Mouse (Mus musculus): Measurements from ENCODE around the gene Cul4a. TPM values are rescaled to one million over a fixed set of nuclear protein-coding genes. Genes with fewer than 3 reads are reported as not detected.

Gene Cul4a
- total RNA-seq, 2 experiments from 2014 or later: 108 to 166 TPM

DNA sequence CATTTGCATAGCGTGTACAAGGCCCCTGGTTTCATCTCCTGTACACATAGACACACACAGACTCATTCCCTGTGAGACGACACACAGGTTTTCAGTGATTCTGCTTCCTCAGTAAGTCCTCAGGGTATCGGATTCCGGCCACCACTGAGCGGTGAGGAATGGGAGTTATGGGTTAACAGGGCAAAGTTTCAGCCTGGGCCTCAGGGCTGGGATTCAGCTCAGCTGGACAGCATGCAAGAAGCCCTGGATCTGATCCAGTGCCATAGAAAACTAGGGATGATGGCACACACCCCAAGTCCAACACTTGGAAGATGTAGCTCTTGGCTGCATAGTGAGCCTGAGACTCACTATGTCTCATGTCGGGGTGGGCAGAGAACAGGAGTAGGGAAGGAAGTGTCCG lies 74.5 kb downstream of the Cul4a start:
- peak in 1 of 2 experiments; percentile 24 for DNase-seq

DNA sequence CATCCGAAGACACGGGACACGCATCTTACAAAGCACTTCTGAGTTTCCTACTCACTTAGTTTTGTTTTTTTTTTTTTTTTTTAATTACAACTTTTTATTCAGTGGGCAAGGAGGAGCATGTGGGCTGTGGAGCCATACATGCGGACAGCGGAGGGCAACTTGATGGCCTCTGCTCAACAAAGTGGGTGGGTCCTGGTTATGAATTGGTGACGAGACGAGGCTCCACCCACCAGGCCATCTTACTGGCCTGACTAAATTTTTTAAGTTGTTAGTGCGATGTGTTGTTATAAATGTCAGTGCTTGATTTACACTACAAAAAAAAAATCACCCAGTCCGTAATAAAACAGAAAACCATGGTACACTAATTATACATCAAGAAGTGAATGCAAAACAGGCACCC lies 75.0 kb downstream of the Cul4a start:
- DNase-seq: peak in 1 of 2 experiments; percentile 62

DNA sequence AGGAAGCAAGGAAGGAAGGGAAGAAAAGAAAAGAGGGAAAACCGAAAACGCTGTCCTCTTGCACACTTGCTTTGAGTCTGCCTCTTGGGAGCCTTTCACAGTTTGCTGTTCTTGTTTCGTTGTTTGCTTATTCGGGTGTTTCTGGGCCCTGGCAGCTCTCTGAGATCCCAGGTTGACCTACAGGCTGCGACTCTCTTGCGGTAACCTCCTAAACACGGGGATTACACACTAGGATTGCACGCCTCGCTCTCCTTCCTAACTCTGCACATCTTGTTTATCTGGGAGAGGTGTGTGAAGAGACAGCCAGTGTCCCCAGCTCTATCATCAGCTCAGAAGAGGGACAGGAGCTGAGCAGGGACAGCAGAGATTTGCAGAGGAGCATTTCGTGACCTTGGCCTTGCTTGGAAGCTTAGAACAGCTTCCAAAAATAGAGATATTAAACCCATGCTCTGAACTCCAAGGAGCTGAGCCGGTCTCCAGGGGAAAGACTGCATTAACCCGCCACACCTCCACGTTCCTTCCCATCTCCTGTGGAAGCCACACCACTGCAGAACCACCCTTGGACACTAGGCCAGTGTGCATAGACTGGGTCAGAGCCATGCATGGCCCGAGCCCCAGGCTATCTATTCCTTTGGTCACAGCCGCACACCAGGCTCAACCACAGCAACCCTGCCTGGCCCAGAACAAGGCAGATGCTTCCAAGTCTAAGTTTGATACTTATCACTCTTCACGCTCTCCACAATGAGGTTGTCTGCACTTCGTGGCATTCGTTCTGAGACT lies 75.7 kb downstream of the Cul4a start:
- peak; percentile 36 to 61 for DNase-seq

DNA sequence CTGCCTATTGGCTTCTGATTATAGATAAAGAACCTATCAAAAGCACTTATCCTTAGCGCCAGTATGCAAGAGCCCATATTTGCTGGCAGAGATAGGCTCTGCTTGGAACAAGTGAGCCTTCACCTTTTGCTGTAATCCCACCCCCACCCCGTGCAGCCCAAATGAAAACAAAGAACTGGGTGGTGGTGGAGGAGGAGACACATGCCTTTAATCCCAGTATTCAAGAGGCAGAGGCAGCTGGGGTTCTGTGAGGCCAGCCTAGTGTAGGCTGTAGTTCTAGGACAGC lies 76.2 kb downstream of the Cul4a start:
- DNase-seq: no peak

DNA sequence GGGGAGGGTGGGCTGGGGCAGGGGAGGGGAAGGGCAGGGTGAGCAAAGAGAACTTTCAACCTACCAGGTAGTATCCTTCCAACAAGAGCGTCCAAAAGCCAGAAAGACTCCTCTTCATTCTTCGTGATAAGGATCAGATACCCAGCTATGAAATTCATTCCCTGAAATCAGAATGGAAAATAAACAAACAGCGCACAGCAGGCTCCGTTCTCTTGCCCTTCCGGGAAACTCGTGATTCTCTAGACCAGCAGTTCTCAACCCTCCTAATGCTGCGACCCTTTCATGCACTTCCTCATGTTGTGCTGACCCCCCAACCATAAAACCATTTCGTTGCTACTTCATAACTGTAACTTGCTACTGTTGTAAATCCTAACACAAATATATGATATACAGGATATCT lies 81.4 kb downstream of the Cul4a start:
- DNase-seq: no peak

DNA sequence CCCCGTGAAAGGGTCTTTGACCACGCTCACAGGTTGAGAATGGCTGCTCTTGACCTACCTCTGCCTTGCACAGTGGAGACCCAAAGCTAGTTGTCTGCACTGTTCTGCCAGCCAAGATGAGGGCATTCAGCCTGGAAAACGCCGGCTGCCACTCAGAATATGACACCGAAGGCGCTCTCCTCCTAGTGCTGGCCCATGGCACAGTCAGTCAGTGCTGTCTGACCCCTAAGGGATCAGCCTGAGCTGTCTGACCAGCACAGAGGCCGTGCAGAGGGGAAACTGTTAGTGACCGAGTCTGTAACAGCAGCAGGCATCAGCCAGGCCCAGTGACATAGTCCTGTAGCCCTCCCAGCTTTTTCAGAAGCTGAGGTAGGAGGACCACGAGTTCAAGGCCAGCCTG lies 81.8 kb downstream of the Cul4a start:
- no peak for DNase-seq

DNA sequence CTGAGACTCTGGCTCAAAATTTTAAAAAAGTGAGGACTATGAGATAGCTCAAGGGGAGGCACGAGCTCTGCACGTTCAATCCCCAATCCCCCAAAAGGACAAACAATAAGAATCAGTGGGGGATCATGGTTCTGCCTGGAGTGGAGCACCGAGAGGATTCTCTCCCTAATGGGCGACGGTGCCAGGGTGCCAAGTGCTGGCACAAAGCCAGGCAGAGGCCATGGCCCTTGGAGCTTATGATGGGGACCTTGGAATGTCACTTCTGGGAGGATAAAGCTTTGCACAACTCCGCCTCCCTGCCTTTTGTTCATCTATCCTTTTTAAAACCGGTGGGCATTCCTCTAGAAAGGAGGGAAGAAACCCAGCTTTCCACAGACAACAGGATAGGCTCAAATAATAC lies 82.2 kb downstream of the Cul4a start:
- peak; percentile 62 to 75 for DNase-seq

DNA sequence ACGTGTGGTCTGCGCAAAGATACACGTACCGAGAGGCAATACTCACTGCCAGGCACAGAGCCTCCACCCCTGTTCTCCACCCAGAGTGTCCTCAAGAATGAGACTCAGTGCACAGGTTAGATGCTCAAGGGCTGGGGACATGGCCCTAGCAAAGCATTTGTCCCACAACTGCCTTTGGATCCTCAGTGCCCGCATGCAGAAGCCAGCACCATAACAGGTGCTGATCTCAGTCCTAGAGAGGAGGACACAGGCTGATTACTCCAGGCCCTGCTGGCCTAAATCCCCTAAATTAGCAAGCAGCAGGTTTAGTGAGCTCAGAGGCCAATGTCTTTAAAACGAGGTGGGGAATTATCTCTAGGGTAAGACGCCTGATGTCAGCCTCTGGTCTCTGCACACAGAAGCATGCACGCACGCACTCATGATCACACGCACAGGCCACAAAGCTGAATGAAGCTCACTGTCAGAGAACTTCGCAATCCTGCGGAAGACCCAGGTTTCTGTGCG lies 82.7 kb downstream of the Cul4a start:
- DNase-seq: no peak

DNA sequence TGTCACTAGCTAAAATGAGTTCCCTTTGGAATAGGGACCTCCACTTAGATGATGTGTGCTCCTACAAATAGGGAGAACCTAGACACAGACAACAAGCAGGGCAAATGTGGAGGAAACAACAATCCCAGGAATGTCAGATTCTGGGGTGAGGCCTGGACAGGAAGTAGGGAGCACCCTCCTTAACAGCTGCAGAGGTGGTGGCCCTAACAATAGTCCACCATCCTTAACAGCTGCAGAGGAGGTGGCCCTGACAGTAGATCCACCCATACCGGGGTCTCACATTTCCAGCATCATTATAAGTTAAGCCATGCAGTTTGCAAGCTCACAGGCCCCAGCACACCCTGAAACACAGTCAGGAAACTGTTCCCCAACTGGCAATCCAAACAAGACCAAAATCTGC lies 83.4 kb downstream of the Cul4a start:
- DNase-seq: no peak

DNA sequence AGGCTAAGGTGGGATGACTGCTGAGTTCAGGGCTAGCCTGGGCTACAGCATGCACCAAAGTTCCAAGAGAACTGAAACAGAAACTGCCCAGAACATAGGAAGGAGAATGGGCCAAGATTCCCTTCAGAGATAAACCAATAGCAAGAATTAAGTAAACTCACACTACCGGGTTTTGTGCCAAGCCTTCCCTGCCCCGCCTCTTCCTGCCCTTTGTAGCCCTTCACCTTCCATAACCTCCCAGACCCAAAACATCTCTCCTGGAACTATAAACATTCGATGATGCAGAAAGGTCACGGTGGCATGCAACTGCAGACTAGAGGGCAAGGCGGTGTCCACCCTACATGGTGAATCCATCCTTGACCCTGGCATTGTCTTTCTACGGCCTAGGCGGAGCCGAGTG lies 84.8 kb downstream of the Cul4a start:
- no peak for DNase-seq

DNA sequence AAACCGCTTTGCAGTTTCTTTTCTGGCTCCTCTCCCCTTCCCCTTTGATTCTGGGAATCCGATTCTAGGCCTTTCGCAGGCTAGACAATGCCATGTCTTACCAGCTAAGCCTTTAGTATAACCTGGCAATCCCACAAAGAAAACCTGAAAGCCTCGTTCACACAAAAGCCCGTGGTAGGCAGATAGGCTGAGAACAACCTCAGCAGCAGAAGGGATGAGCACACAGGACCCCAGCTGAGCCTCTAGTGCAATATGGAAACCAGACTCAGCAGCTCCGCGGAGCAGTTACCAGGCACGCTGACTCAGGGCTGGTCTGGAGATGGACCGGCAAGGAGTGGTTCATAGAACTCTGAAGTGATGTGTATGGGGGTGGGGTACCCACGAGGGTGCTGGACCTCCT lies 89.4 kb downstream of the Cul4a start:
- no peak for DNase-seq

DNA sequence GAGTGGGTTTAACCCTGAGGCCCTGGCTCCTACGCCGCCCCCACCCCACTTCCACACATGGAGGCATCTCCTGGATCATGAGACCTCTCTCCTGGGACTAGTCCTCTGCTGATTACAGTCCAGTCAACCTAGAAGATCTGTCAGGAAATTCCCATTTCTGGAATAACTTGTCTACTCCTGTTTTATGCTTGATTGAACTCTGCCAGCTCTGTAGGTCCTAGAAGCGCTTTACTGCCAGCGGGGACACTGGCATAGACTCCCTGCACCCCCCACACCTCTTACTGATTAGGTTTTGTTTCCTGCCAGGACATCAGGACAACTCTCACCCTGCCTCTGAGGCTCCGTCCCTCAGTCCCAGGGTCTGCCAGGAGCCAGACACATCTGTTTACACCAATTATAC lies 92.1 kb downstream of the Cul4a start:
- DNase-seq: no peak

Small RNA genes lying within 50 kb of the gene (microRNA-seq; reads per million reads assigned to microRNA genes)
- gene Mir1968 (16.2 reads per million, percentile 31 among the genes with 10 or more reads in this experiment), gene Mir7065 (not detected)

Other genes with a start within 250 kb of the Cul4a start
- 10 to 100 TPM; 13.1 to 36.9 TPM for gene Mcf2l, start 231.8 kb upstream of the Cul4a start, total RNA-seq (2021)
- gene F7, start 79.6 kb upstream of the Cul4a start, total RNA-seq (2021): under 1 TPM; 0.86 to 0.92 TPM
- gene F10, start 68.3 kb upstream of the Cul4a start, total RNA-seq (2021): under 1 TPM; 0.53 to 0.86 TPM
- gene Proz, start 44.7 kb upstream of the Cul4a start, total RNA-seq (2021): not detected
- gene Pcid2, start 162 bp upstream of the Cul4a start, total RNA-seq (2021): 10 to 100 TPM; 21.6 to 23.1 TPM
- gene Lamp1, start 53.5 kb downstream of the Cul4a start, total RNA-seq (2021): 100 to 1,000 TPM; 442 to 454 TPM
- 10 to 100 TPM; 11.7 to 13.6 TPM for gene Grtp1, start 95.0 kb downstream of the Cul4a start, total RNA-seq (2021)
- gene Adprhl1, start 148.5 kb downstream of the Cul4a start, total RNA-seq (2021): 1 to 10 TPM; 2.0 to 2.8 TPM
- 10 to 100 TPM; 30.2 to 31.2 TPM for gene Dcun1d2, start 182.5 kb downstream of the Cul4a start, total RNA-seq (2021)
- gene Tmco3, start 182.6 kb downstream of the Cul4a start, total RNA-seq (2021): 10 to 100 TPM; 28.5 to 32.5 TPM
- gene Tfdp1, start 233.1 kb downstream of the Cul4a start, total RNA-seq (2021): 10 to 100 TPM; 52.5 to 66.5 TPM

Measured in adrenal gland, postnatal 36 days (tissue).